Mouse (Mus musculus) megakaryocyte-erythroid progenitor cell, adult 5-6 weeks (primary cell): ENCODE data around the gene Slc9a1. TPM values are rescaled to one million over a fixed set of nuclear protein-coding genes. Genes with fewer than 3 reads are reported as not detected.

Experiments
- ATAC-seq: replicated peaks from 2 replicates; pipeline ENCODE4 v1.8.0; 2016; ENCODE audit warnings: mild to moderate bottlenecking, inconsistent platforms; ENCODE audit not compliant: severe bottlenecking, poor library complexity, low FRiP score, low TSS enrichment
- total RNA-seq, 2 experiments: library from RNA; stranded (forward) in 1 of 2; stranded (reverse) in 1 of 2; fragments of 200-1000, 215-1000 nt in 1 of 2; fragments of >200 nt in 1 of 2; fragmentation: Nextera tagmentation in 1 of 2; gene quantifications; 2 replicates each; pipeline ENCODE4 v1.2.3; 2014 to 2017

The Slc9a1 gene
- total RNA-seq, 2 experiments from 2014 or later, result 13.7 to 33.1 TPM

DNA sequence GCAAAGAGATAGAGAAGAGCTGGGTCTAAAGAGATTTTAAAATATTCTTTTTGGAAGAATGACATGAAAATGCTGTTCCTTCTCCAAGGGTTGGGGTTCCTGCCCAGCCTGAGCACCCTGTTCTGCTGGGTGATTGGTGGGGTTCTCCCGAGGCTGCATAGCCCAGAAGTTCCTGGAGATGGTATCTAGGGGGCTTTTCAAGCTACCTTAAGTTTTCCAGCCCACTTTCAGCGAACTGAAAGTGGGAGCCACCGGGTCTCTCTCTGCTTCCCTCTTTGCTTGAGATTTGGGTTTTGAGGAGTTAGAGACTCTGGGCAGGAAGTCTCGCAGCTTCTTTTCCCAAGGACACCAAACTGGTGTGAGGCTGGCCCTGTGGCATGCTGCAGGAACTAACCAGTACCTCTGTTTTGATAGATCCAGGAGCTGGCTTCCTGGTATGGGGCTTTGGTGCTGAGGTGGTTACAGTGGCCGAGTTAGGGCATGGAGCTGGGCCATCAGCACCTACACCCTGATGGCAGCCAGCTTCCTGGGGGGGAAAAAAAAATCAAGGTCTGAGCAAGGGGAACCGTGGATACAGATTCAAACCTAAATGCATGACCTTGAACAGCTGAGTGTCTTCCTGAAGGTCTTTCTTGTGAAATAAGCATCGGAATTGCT lies 2.2 kb downstream of the Slc9a1 start:
- no peak for ATAC-seq

DNA sequence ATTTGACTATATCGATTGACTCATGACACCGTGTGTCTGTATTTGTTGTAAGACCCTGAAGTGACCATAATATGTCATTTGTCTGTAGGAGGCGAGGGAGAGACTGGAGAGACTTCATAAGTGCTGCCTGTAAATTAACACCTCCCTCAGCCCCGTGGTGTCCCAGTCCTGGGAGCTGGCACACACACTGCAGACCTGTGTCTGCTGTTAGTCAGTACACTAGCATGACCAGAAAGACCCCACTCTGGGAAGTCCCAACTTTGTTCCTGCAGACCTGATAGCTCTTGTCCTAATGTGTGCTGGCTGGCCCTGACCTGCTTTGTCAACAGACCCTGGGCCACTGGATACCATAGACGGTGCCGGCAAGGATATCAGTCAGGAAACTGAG lies 2.8 kb downstream of the Slc9a1 start:
- no peak for ATAC-seq

DNA sequence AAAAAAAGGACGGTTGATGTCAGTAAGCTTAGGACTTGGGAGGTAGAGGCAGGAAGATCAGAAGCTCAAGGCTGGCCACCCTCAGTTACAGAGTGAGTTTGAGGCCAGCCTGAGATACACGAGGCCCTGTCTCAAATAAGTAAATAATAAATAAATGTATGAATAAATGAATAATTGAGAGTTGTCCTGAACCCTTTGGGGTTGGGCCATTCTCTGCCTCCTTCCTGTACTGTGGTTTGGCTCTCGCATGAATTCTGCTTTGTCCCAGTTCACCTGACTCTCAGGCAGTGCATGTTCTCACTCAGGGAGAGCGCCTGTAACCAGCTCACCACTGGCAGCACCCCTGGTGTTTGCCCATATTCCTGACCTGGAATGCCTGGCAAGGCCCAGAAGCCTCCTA lies 4.5 kb downstream of the Slc9a1 start:
- ATAC-seq, result no peak

DNA sequence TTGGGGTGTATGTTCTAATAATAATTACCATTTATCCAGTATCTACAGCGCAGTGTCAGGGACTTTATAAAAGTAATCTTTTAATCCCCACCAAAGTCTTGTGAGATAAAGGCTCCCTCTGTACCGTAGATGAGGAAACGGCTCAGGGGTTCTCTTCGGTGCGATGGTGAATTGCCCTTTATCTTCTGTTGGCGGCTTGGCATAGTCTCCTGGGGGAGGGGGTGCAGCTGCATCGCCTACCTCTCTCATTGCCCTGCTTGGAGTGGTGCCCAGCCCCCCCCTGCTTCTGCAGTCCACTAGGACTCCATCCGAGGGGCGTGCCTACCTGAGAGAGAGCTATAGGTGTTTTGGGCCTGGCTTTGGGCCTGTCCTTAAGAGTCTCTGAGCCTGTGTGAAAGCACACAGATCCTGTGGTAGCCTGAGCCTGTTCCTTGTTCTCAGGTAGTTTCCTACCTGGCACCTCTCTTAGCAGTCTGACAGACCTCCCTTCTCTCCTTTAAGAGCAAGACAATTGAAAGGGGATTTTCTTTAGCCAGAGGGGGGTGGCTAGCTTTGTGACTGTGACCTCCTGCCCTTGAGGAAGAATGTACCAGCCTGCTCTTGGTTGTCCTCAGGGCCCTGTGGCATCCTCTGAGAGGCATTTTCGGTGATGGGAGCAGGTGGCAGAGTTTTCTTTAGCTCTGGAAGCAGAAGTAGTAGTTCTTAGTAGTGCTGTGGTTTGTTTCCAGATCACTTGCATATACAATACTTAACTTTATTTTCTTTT lies 6.5 kb downstream of the Slc9a1 start:
- peak; percentile 31 for ATAC-seq

DNA sequence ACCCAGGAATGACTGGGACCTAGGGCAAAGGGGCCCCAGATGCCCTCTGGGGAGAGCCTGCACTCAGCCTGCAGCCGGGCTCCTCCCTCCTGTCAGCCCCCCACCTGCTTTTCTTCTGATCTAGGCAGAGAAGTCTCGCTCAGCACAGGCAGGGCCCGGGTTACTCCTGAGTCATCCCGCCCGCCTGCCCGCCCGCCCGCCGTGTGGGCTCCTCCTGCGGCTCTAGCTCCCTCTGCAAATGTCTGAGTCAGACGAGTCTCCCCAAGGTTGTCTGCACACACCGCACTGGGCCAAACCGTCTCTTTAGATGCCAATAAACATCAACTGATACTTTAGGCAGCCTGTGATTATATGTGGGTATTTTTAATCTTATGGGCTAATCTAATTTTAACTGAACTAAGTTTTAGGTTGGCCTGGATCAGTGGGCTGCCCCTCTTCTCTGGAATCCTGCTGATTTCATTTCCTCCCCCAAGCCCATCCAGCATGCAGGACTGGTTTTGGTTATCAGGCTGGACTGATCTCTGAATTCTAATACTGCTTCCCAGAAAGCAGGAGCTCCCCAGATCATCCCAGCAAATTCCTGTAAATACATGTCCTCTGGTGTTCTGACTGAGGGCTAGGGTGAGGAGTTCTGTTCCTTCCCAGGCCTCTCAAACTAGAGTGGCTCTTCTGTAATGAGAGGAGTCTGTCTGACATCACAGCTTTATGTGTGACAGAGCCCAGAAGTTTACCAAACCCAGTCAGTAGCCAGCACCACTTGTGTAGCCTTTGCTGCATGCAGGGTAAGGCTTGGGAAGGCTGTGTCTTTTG lies 8.9 kb downstream of the Slc9a1 start:
- ATAC-seq, result peak; percentile 48

DNA sequence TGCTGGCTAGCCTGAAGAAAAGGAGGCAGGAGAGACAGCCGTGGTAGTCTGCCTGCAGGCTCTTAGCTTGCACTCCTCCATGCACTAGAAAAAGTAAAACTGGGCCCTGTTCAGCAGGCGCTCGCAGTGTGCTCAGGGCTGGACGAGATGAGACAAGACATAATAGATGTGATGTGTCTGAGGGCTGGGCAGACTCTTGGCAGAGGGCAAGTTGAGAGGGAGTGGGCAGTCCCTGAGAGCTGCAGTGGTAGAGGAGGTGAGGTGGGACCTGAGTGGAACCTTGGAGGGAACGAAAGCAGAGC lies 9.5 kb downstream of the Slc9a1 start:
- peak; percentile 14; the same call in 1 of the 2 replicates for ATAC-seq

DNA sequence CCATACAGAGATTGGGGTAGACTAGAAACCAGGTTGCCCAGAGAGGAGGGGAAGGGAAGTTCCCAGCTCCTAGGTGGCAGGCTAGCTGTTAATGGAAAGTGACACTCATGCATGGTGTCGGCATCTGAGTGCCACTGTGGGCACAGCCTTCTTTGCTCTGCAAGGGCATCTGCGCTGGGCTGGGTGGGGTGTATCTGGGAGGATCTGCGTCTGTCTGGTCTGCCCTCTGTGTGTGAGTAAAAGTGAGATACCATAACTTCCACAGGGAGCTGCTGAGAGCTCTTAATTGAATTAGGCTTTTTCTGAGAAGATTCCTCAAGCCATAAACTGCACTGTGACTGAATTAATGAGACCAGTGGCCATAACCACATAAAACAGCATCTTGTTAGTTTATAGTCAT lies 10.4 kb downstream of the Slc9a1 start:
- peak; percentile 61 for ATAC-seq

DNA sequence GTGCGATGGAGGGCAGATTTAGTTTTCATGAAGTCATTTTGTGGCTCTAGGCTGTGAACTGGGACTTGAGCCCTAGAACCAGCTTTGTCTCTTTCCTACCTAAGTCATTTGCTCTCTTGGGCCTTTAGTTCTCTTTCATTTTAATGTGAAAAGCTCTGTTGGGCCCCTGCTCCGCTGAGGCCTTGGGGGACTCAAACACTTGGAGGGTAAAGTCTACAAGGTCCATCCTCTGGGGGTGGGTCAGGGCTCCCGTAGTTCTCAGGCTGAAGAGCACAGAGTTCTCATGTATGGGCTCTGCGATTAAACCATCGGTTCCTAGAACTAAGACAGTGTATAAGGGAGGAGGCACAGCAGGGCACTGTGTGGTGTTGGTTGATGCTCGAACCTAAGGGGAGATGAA lies 11.0 kb downstream of the Slc9a1 start:
- ATAC-seq, result no peak

DNA sequence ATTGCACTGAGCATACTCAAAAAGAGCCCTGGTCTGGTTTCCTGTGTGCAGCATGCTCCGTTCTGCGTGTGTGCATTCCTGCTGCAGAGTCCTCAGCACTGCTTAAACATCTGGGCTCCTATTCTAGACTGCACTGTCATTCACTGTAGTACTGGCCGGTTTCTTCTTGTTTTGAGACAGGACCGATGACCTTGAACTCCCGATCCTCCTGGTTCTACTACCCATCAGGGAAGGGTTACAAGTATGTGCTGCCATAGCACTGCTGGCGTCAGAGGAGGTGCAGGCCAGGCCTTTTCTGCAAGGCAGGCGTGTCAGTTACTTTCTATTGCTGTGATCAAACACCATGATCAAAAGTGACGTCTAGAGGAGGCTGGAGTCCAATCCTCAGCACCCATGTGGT lies 11.6 kb downstream of the Slc9a1 start:
- ATAC-seq, result no peak

DNA sequence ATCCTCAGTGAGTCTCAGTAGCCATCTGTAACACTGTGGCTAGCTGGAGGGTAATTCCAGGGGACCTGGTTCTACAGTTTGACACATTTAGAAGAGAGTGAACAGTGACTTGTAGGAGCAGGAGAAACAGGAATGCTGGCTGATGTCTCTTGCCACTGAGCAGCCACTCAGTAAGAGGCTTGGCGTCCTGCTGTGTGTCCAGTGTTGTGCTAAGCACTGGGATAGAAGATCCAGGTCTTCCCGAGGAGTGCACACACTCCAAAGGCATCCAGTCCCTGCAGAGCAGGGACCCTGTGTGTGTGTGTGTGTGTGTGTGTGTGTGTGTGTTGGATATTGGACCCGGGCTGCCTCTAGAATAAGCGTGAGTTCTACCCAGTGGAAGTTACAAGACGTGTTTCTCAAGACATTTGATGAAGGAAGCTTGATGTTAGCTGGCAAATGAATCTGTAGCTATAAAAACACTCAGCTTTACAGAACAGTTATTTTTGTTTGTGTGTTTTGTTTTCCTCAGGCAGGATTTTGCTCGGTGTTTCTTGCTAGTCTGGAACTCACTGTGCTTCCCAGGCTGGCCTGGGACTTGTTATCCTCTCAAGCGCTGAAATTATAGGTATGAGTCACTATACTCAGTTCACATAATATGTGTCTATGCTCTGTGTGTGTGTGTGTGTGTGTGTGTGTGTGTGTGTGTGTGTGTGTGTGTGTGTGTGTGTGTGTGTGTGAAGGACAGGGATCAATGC lies 16.7 kb downstream of the Slc9a1 start:
- ATAC-seq, result no peak

DNA sequence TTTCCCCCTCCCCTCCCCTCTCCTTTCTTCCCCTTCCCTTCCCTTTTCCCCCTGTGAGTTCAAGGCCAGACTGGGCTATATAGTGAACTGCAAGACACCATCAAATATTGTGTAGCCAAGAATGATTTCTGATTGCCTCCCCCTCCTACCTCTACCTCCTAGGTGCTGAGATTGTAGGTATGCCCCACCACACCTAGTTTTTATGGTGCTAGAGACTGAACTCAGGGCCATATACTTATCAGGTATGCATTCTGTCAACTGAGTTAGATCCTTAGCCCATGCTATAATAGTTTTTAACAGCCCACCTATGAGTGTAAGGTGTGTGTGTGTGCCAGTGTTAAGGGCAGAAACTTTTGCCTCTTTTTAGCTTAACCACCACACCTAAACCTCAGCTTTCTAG lies 17.5 kb downstream of the Slc9a1 start:
- ATAC-seq, result no peak

DNA sequence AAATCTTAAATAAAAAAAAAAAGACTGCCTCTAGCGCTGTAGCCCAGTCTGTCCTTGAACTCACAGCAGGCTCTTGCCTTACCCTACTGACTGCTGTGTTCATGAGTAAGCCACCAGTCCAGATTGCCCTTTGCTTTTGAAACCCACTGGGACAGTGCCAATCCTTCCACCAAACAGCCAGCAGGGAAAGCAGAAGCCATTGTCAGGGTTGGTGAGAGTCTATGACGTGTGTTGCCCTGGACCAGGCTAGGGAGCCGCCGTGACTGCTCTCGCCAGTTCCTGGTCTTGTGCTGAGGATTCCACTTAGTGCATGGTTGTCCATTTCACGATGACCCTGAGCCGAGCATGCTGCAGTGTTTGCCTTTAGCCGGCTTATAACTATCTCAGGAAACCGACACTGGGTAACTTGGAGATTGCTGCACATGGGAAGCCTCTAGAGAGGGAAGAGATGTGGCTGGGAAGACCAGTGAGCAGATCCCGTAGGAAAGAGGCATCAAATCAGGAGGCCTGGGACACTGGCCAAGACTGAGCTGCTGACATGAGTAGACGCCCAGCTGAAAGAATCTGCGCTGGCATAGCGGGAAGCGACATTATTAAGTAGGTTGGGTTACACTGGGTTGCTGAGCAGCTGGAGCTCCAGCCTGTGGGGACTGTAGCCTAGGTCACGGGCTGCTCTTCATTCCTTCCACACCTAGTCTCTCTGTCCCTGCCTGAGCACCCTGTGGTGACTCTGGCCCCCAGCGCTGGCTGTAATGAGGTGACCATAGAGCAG lies 19.5 kb downstream of the Slc9a1 start:
- ATAC-seq, result no peak

DNA sequence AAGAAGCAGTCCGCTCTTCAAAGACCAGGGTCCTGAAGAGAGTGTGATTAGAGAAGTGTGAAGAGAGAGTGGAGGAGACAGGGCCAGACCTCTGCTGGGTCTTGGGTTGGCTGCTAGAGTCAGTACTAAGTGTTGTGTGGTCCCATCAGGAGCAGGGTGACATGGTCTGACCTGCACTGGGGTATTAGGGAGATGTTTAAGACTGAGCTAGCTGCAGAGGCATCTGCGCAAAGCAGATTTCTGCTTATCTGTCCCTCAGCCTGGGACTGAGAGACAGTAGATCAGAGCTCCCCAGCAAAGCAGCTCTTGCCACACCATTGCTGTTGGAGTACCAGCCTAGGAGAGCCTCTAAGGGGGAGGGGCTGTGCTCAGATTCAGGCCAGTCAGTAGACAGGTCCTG lies 20.5 kb downstream of the Slc9a1 start:
- ATAC-seq, result peak; percentile 92

DNA sequence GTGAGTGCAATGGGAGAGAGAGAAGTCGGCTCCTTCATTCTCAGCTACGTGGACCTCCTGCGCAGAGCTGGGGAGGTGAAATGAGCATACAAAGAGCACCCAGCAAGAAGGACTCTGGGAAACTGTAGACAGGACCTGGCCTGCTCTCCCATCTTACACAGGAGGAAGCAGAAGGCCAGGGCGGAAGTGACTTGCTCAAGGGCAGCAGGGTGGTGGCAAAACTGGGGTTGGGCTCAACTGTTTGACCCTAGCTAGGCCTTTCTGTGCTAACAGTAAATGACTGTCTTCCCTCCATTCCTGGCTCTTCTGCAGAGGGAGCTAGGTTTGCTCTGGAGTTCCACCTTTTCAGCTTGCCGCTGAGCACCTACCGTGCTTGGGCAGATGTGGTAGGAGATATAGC lies 21.1 kb downstream of the Slc9a1 start:
- no peak for ATAC-seq

DNA sequence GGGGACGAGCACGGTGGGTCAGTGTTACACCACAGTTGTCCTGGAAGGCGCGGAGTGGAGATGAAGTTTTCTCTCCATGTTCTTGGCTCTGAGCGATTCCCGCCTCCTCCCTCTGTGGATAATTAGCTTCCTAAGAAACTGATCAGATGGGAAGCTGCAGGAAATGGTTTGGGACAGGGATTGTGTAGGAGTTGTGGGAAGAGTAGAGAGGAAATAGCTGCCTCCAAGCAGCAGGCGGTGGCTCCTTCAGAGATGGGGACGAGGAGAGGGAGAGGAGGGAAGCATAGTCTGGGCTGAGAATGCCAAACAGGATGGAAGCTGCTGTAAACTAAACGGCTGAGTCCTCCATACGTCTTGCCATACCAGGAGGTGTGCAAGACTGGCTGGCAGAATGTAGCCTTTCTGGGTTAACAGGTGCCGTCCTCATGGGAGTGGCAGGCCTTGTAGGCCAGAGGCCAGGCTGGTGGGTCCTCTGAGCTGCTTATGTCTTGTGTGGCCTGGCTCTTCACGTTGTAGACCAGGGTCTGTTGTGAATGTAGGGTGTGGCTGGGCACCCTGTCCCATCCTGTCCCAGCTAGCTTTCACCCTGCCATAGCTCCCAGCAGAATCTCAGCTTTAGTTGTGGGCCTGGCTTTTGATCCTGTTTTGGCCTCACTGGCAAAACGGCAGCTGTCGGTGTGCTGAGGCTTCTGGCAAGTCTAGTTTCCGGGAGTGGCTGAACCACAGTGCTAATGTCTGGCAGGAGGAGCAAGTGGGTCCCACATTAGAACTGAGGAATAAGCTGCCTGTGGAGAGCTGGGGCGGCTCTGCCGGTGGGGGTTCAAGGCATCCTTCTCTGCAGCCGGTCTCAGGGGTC lies 21.9 kb downstream of the Slc9a1 start:
- no peak for ATAC-seq

DNA sequence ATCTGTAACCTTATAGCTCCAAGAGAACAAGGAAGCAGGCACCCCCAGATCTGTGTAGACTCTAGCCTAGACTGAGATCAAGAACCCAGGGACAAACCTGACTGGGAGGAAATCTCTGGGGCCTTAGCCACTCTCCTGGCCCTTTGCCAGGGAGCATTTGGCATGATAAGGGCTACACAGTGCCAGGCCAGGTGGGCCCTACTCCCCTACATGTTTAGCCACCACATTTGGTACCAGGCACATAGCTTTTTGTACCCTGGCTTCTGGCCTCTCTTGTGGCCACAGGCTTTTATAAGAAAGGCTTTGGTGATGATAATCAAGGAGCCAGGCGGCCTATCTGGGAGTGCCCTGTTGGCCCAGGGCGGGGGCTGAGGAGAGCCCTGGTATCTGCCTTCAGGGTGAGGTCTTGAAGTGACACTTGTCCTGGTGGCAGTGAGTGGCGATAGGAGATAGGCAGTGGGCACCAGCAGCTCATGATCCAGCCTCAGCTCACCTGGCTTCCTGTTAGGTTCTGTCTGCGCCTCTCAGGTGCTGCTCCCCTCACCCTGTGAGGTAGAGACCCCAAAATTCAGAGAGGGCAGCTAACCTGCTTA lies 25.6 kb downstream of the Slc9a1 start:
- peak; percentile 89 for ATAC-seq

DNA sequence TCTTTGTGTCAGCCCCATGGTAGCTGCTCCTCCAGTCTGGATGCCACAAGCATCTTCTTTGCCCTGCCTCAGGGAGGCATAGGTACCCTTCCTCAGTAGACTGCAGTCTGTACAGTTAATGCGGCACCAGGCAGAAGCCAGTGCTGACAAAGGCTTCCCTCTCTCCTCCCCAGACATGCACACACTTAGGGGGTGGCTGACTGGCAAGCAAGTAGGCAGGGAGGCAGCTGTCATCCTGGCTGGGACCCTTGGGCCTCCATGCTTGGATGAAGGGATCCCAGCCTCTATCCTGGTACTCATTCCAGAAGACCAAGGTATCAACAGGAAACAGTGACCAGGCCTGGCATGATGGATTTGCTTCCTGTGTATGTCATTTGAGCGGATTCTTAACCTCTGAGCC lies 26.6 kb downstream of the Slc9a1 start:
- ATAC-seq, result no peak

DNA sequence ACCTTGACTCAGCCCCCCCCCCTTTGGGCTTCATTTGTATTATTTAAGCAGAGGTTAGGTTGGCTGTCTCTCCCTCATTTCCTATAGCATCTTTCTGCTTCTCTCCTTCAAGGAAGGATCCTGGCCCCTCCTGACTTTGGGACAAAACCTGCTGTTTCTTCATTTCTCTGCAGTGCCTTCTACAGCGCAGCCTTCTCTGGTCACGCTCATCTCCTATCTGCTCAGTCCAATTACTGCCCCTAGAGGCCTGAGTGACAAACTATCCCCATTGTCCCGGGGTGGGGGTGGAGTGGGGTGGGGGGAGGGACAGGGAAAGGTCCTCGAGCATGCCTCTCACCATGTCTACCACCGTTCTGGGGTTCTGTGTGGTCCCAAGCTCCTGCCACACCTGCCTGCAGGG lies 27.8 kb downstream of the Slc9a1 start:
- ATAC-seq, result no peak
